Mouse (Mus musculus): Measurements from ENCODE around the gene Bcl2l12. TPM values are rescaled to one million over a fixed set of nuclear protein-coding genes. Genes with fewer than 3 reads are reported as not detected.

Bcl2l12 gene
- polyA plus RNA-seq, 1 experiment from 2014 or later: 10.2 TPM

DNA sequence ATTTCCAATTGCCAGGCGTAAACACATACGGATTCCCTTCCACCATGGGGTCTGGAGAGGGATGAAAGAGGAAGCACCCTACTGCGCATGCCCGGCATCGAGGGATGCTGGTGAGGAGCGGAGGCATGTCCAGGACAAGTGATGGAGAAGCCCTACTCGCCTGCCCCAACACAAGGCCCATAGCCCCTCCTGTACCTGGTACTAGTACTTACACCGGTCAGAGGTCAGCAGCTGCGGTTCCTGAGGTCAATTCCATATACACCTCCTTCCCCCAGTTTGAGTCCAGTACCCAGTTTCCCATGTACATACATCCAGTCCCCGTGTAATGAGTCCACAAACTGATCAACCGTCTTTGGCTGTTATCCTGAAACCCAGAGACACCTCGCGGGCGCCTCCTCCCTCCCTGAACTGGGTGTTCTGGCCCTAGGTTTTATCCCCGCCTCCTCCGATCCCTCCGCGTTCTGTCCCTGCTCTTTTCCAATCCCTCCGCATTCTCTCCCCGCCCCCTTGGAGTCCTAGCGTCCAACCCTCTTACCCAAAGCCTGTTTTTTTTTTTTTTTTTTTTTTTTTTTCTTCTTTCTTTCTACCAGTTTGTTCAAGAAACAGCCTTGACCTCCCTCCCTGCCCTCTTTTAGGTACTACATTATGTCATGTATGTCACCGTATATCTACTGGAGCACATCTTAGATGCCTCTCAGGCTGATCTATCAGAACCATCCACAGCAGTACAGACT lies 24.0 kb downstream of the Bcl2l12 start, which contains the start of gene Cpt1c:
Gene Cpt1c, minus strand, starts transcription at position 469 of the 734 bp plus-strand sequence.
- Histone ChIP-seq H3K9me3 (ENCODE audit: control insufficient read depth, low read length) (no peaks in the 10 kb centered on the region), H3K4me2 (ENCODE audit: low read length) (peak within 1 kb of the TSS; percentile 96), H3K4me1 (ENCODE audit: control insufficient read depth, insufficient read depth, low read depth, low read length) (peaks cover 36% of the 10 kb centered on the region), H3K27ac (ENCODE audit: low read depth, low read length) (peak within 1 kb of the TSS; percentile 95), H3K36me3 (ENCODE audit: control insufficient read depth, insufficient read depth, low read length) (peaks cover 27% of the 10 kb centered on the region), H3K4me3 (ENCODE audit: low read length) (peak within 1 kb of the TSS; percentile 58), H3K9ac (ENCODE audit: low read depth, low read length) (peak within 1 kb of the TSS; percentile 77), H3K27me3 (replicated peaks; ENCODE audit: control insufficient read depth, insufficient read depth, low read length) (no peaks in the 10 kb centered on the region)
- WGBS: under 1% methylated on average over 22 of the region's 22 CpGs
- ATAC-seq: peak; percentile 45

DNA sequence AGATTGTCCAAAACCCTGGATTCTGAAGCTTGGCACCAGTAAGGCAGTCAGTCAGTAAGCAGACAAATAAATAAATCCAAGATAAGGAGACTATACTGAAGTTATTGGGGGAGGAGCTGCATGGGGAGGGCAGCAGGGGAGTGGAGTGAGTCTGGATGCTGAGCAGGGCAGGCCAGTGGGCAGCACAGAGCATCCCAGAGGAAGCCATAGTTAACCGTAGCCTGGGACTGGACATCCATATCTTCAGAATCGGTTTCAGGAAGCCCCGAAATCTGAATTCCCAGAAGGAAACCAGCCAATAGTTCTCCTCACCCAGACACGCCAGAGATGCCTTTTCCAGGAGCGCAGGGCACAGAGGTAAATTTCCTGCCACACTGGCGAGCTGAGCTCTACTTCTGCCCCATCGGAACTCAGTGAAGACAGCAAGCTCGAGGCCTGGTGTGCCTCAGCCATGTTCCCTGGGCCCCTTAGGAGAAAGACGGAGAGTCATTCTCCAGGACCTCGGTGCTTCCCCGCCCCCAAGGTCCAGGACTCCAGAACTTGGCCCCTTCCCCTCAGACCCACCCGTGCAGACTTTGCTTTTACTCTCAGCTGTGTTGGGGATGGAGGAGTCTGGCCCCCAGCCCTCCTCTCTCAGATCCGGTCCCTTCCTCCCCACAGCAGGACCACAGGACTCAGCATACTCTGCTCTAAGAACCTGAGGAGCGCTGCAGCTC lies 24.9 kb downstream of the Bcl2l12 start:
- H3K27me3 ChIP-seq (replicated peaks; ENCODE audit: control insufficient read depth, insufficient read depth, low read length): no peaks in the 10 kb centered on the region
- peak overlapping the region; percentile 58 for H3K4me3 ChIP-seq (ENCODE audit: low read length)
- H3K27ac ChIP-seq (ENCODE audit: low read depth, low read length): peak overlapping the region; percentile 95
- WGBS: 31% methylated on average over 14 of the region's 14 CpGs
- H3K4me1 ChIP-seq (ENCODE audit: control insufficient read depth, insufficient read depth, low read depth, low read length): peaks cover 36% of the 10 kb centered on the region
- peak overlapping the region; percentile 77 for H3K9ac ChIP-seq (ENCODE audit: low read depth, low read length)
- no peaks in the 10 kb centered on the region for H3K9me3 ChIP-seq (ENCODE audit: control insufficient read depth, low read length)
- peaks cover 19% of the 10 kb centered on the region for H3K36me3 ChIP-seq (ENCODE audit: control insufficient read depth, insufficient read depth, low read length)
- no peak for ATAC-seq
- H3K4me2 ChIP-seq (ENCODE audit: low read length): peak overlapping the region; percentile 96

GRCm38 (mm10) chr7:44971142-44971541 lies 27.4 kb downstream of the Bcl2l12 start:
- no peak for ATAC-seq
- H3K27ac ChIP-seq (ENCODE audit: low read depth, low read length): peak overlapping the region; percentile 67
- peaks cover 36% of the 10 kb centered on the region for H3K4me1 ChIP-seq (ENCODE audit: control insufficient read depth, insufficient read depth, low read depth, low read length)
- H3K9ac ChIP-seq (ENCODE audit: low read depth, low read length): peak overlapping the region; percentile 46
- peak overlapping the region; percentile 64 for H3K4me2 ChIP-seq (ENCODE audit: low read length)
- no peaks in the 10 kb centered on the region for H3K9me3 ChIP-seq (ENCODE audit: control insufficient read depth, low read length)
- H3K27me3 ChIP-seq (replicated peaks; ENCODE audit: control insufficient read depth, insufficient read depth, low read length): no peaks in the 10 kb centered on the region
- WGBS: 68% methylated on average over 7 of the region's 7 CpGs
- peak overlapping the region; percentile 46 for H3K4me3 ChIP-seq (ENCODE audit: low read length)
- H3K36me3 ChIP-seq (ENCODE audit: control insufficient read depth, insufficient read depth, low read length): peaks cover 6% of the 10 kb centered on the region

- H3K36me3 ChIP-seq (ENCODE audit: control insufficient read depth, insufficient read depth, low read length): peaks cover 14% of the 10 kb centered on the region
- H3K4me3 ChIP-seq (ENCODE audit: low read length): peak overlapping the region; percentile 46
- no peaks in the 10 kb centered on the region for H3K9me3 ChIP-seq (ENCODE audit: control insufficient read depth, low read length)
- WGBS: 0% methylated on average over 36 of the region's 36 CpGs
- no peaks in the 10 kb centered on the region for H3K27me3 ChIP-seq (replicated peaks; ENCODE audit: control insufficient read depth, insufficient read depth, low read length)
- H3K27ac ChIP-seq (ENCODE audit: low read depth, low read length): peak overlapping the region; percentile 67
- H3K4me1 ChIP-seq (ENCODE audit: control insufficient read depth, insufficient read depth, low read depth, low read length): peaks cover 36% of the 10 kb centered on the region
- peak overlapping the region; percentile 46 for H3K9ac ChIP-seq (ENCODE audit: low read depth, low read length)
- peak; percentile 96 for ATAC-seq
- peak overlapping the region; percentile 64 for H3K4me2 ChIP-seq (ENCODE audit: low read length)
These were observed 28.3 kb downstream of the Bcl2l12 start for GRCm38 (mm10) chr7:44970231-44970691.

DNA sequence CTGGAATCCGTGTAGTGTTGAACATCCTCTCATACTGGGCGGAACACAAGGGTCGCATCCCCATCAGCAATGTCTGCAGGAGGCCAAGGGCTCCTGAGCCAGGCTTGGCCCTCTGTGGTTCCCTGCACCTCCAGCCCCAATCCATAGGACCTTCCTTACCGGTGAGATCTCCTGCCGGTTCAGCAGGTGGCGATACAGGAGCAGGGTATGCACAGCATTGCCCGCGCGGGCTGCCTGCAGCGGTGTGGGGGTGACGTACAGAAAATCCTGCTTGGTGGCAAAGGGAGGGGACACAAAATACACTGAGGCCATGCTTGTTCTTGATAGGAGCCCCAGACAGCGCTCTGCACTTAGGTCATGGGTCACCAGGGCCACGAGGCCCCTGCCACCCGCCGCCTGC lies 31.9 kb downstream of the Bcl2l12 start:
- no peak overlapping the region for H3K4me3 ChIP-seq (ENCODE audit: low read length)
- H3K27me3 ChIP-seq (replicated peaks; ENCODE audit: control insufficient read depth, insufficient read depth, low read length): no peaks in the 10 kb centered on the region
- no peak for ATAC-seq
- H3K9me3 ChIP-seq (ENCODE audit: control insufficient read depth, low read length): no peaks in the 10 kb centered on the region
- no peak overlapping the region for H3K9ac ChIP-seq (ENCODE audit: low read depth, low read length)
- H3K36me3 ChIP-seq (ENCODE audit: control insufficient read depth, insufficient read depth, low read length): peaks cover 29% of the 10 kb centered on the region
- peaks cover 13% of the 10 kb centered on the region for H3K4me1 ChIP-seq (ENCODE audit: control insufficient read depth, insufficient read depth, low read depth, low read length)
- no peak overlapping the region for H3K4me2 ChIP-seq (ENCODE audit: low read length)
- no peak overlapping the region for H3K27ac ChIP-seq (ENCODE audit: low read depth, low read length)
- WGBS: 82% methylated on average over 15 of the region's 15 CpGs

- no peaks in the 10 kb centered on the region for H3K27me3 ChIP-seq (replicated peaks; ENCODE audit: control insufficient read depth, insufficient read depth, low read length)
- peaks cover 33% of the 10 kb centered on the region for H3K36me3 ChIP-seq (ENCODE audit: control insufficient read depth, insufficient read depth, low read length)
- H3K4me1 ChIP-seq (ENCODE audit: control insufficient read depth, insufficient read depth, low read depth, low read length): peaks cover 6% of the 10 kb centered on the region
- no peak overlapping the region for H3K4me2 ChIP-seq (ENCODE audit: low read length)
- H3K4me3 ChIP-seq (ENCODE audit: low read length): no peak overlapping the region
- H3K27ac ChIP-seq (ENCODE audit: low read depth, low read length): no peak overlapping the region
- H3K9me3 ChIP-seq (ENCODE audit: control insufficient read depth, low read length): no peaks in the 10 kb centered on the region
- WGBS: 86% methylated on average over 7 of the region's 7 CpGs
- H3K9ac ChIP-seq (ENCODE audit: low read depth, low read length): no peak overlapping the region
- ATAC-seq: no peak
These were observed 32.5 kb downstream of the Bcl2l12 start for GRCm38 (mm10) chr7:44965975-44966374.

DNA sequence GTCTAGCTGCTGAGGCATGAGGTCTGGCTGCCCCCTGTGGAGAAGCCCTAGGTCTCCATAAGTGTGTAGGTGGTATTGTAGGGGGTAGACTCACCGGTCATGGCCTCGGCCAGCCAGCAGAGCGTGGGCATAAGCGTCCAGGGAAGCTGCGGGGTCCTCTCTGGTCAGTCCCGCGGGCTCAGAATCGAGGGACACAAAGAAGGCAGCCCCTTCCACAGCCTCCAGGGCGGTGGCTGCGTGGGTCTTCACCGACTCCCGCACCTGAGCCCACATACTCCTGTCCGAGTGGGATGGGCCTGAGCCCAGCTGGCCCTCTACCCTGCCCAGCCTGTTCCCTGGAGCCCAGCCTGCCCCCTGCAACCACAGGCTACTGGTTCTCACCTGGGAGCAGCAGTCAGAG lies 33.5 kb downstream of the Bcl2l12 start:
- WGBS: 92% methylated on average over 12 of the region's 13 CpGs
- H3K27me3 ChIP-seq (replicated peaks; ENCODE audit: control insufficient read depth, insufficient read depth, low read length): no peaks in the 10 kb centered on the region
- peaks cover 38% of the 10 kb centered on the region for H3K36me3 ChIP-seq (ENCODE audit: control insufficient read depth, insufficient read depth, low read length)
- no peak for ATAC-seq
- no peak overlapping the region for H3K9ac ChIP-seq (ENCODE audit: low read depth, low read length)
- no peak overlapping the region for H3K4me3 ChIP-seq (ENCODE audit: low read length)
- H3K9me3 ChIP-seq (ENCODE audit: control insufficient read depth, low read length): no peaks in the 10 kb centered on the region
- no peak overlapping the region for H3K27ac ChIP-seq (ENCODE audit: low read depth, low read length)
- no peak overlapping the region for H3K4me2 ChIP-seq (ENCODE audit: low read length)
- peaks cover 2% of the 10 kb centered on the region; the same call in 1 of the 2 replicates for H3K4me1 ChIP-seq (ENCODE audit: control insufficient read depth, insufficient read depth, low read depth, low read length)

- no peak overlapping the region for H3K27ac ChIP-seq (ENCODE audit: low read depth, low read length)
- H3K36me3 ChIP-seq (ENCODE audit: control insufficient read depth, insufficient read depth, low read length): peaks cover 40% of the 10 kb centered on the region
- H3K4me1 ChIP-seq (ENCODE audit: control insufficient read depth, insufficient read depth, low read depth, low read length): no peaks in the 10 kb centered on the region
- no peaks in the 10 kb centered on the region for H3K9me3 ChIP-seq (ENCODE audit: control insufficient read depth, low read length)
- H3K4me3 ChIP-seq (ENCODE audit: low read length): no peak overlapping the region
- H3K27me3 ChIP-seq (replicated peaks; ENCODE audit: control insufficient read depth, insufficient read depth, low read length): no peaks in the 10 kb centered on the region
- H3K4me2 ChIP-seq (ENCODE audit: low read length): no peak overlapping the region
- WGBS: 91% methylated on average over 5 of the region's 5 CpGs
- ATAC-seq: no peak
- H3K9ac ChIP-seq (ENCODE audit: low read depth, low read length): no peak overlapping the region
These were observed 35.7 kb downstream of the Bcl2l12 start for GRCm38 (mm10) chr7:44962831-44963230.

DNA sequence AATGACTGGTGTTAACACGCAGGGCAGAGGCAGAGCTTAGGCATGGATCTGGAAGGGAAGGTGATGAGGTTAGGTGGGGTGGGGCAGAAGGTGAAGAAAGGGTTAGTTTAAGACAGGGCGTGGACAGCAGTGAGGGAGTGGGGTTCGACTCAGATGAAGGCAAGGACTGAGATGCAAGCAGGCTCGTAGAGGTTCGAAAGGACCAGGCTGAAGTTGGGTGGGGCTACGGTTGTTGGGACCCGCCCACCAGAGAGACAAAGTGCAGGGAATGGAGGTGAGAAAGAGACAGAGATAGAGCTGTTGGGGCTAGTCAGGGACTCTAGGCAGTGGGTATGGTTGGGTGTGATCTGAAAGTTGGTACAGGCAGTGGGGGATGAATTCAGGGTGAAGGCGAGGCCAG lies 36.2 kb downstream of the Bcl2l12 start:
- ATAC-seq: no peak
- Histone ChIP-seq H3K9ac (ENCODE audit: low read depth, low read length) (no peak overlapping the region), H3K4me2 (ENCODE audit: low read length) (no peak overlapping the region), H3K27me3 (replicated peaks; ENCODE audit: control insufficient read depth, insufficient read depth, low read length) (no peaks in the 10 kb centered on the region), H3K27ac (ENCODE audit: low read depth, low read length) (no peak overlapping the region), H3K9me3 (ENCODE audit: control insufficient read depth, low read length) (no peaks in the 10 kb centered on the region), H3K4me1 (ENCODE audit: control insufficient read depth, insufficient read depth, low read depth, low read length) (no peaks in the 10 kb centered on the region), H3K36me3 (ENCODE audit: control insufficient read depth, insufficient read depth, low read length) (peaks cover 40% of the 10 kb centered on the region), H3K4me3 (ENCODE audit: low read length) (no peak overlapping the region)
- WGBS: 81% methylated on average over 8 of the region's 8 CpGs

Measured in hindbrain, embryonic 16.5 days (tissue).